Mouse (Mus musculus): ENCODE data around the gene Ube2e3. TPM values are rescaled to one million over a fixed set of nuclear protein-coding genes. Genes with fewer than 3 reads are reported as not detected.

Gene Ube2e3
- polyA plus RNA-seq, 1 experiment = 43.5 TPM

GRCm38 (mm10) chr2:78860088-78860372 is 7.9 kb upstream of the Ube2e3 start:
- H3K4me1 ChIP-seq (ENCODE audit: control insufficient read depth, insufficient read depth, low read length) = peaks cover 10% of the 10 kb centered on the region
- no peak overlapping the region for H3K4me3 ChIP-seq (ENCODE audit: insufficient read depth, low read length)
- TF ChIP-seq POLR2A (IDR thresholded peaks at IDR 0.05; ENCODE audit: borderline replicate concordance, low read depth, low read length) (no peak), CTCF (IDR thresholded peaks at IDR 0.05; ENCODE audit: low read depth, low read length) (no peak)
- no peak overlapping the region for H3K27ac ChIP-seq (ENCODE audit: insufficient read depth, low read depth, low read length)

- H3K4me3 ChIP-seq (ENCODE audit: insufficient read depth, low read length) = no peak overlapping the region
Observed at GRCm38 (mm10) chr2:78864116-78864515, 3.8 kb upstream of the Ube2e3 start.

GRCm38 (mm10) chr2:78864866-78865265 is 3.1 kb upstream of the Ube2e3 start:
- H3K4me1 ChIP-seq (ENCODE audit: control insufficient read depth, insufficient read depth, low read length) = peaks cover 11% of the 10 kb centered on the region
- H3K4me3 ChIP-seq (ENCODE audit: insufficient read depth, low read length) = no peak overlapping the region
- TF ChIP-seq POLR2A (IDR thresholded peaks at IDR 0.05; ENCODE audit: borderline replicate concordance, low read depth, low read length) (no peak), CTCF (IDR thresholded peaks at IDR 0.05; ENCODE audit: low read depth, low read length) (no peak)
- no peak overlapping the region for H3K27ac ChIP-seq (ENCODE audit: insufficient read depth, low read depth, low read length)

More at GRCm38 (mm10) chr2:78864116-78864515, 3.8 kb upstream of the Ube2e3 start:
- Histone ChIP-seq H3K4me1 (ENCODE audit: control insufficient read depth, insufficient read depth, low read length) (peaks cover 11% of the 10 kb centered on the region), H3K27ac (ENCODE audit: insufficient read depth, low read depth, low read length) (no peak overlapping the region)
- no peak for TF ChIP-seq CTCF (IDR thresholded peaks at IDR 0.05; ENCODE audit: low read depth, low read length)
- TF ChIP-seq POLR2A (IDR thresholded peaks at IDR 0.05; ENCODE audit: borderline replicate concordance, low read depth, low read length) = no peak

- Histone ChIP-seq H3K4me1 (ENCODE audit: control insufficient read depth, insufficient read depth, low read length) (peaks cover 20% of the 10 kb centered on the region), H3K4me3 (ENCODE audit: insufficient read depth, low read length) (peak overlapping the region; percentile 73), H3K27ac (ENCODE audit: insufficient read depth, low read depth, low read length) (no peak overlapping the region)
- TF ChIP-seq CTCF (IDR thresholded peaks at IDR 0.05; ENCODE audit: low read depth, low read length) (no peak), POLR2A (IDR thresholded peaks at IDR 0.05; ENCODE audit: borderline replicate concordance, low read depth, low read length) (no peak)
Observed at GRCm38 (mm10) chr2:78868511-78868854, 559 bp downstream of the Ube2e3 start.

- peak overlapping the region; percentile 48 for H3K27ac ChIP-seq (ENCODE audit: insufficient read depth, low read depth, low read length)
- peaks cover 20% of the 10 kb centered on the region for H3K4me1 ChIP-seq (ENCODE audit: control insufficient read depth, insufficient read depth, low read length)
- peak overlapping the region; percentile 64 for H3K4me3 ChIP-seq (ENCODE audit: insufficient read depth, low read length)
- TF ChIP-seq CTCF (IDR thresholded peaks at IDR 0.05; ENCODE audit: low read depth, low read length) (peak; percentile 8; the same call in 1 of the 2 replicates), POLR2A (IDR thresholded peaks at IDR 0.05; ENCODE audit: borderline replicate concordance, low read depth, low read length) (no peak)
Observed at GRCm38 (mm10) chr2:78868951-78869720, 1.2 kb downstream of the Ube2e3 start.

- H3K4me3 ChIP-seq (ENCODE audit: insufficient read depth, low read length) = peak overlapping the region; percentile 64
- H3K4me1 ChIP-seq (ENCODE audit: control insufficient read depth, insufficient read depth, low read length) = peaks cover 14% of the 10 kb centered on the region
- no peak overlapping the region for H3K27ac ChIP-seq (ENCODE audit: insufficient read depth, low read depth, low read length)
- TF ChIP-seq CTCF (IDR thresholded peaks at IDR 0.05; ENCODE audit: low read depth, low read length) (no peak), POLR2A (IDR thresholded peaks at IDR 0.05; ENCODE audit: borderline replicate concordance, low read depth, low read length) (no peak)
Observed at GRCm38 (mm10) chr2:78869721-78870442, 2.0 kb downstream of the Ube2e3 start.

GRCm38 (mm10) chr2:78870443-78871025 is 2.6 kb downstream of the Ube2e3 start:
- H3K4me1 ChIP-seq (ENCODE audit: control insufficient read depth, insufficient read depth, low read length) = peaks cover 16% of the 10 kb centered on the region
- TF ChIP-seq CTCF (IDR thresholded peaks at IDR 0.05; ENCODE audit: low read depth, low read length) (no peak), POLR2A (IDR thresholded peaks at IDR 0.05; ENCODE audit: borderline replicate concordance, low read depth, low read length) (no peak)
- H3K27ac ChIP-seq (ENCODE audit: insufficient read depth, low read depth, low read length) = no peak overlapping the region
- peak overlapping the region; percentile 64 for H3K4me3 ChIP-seq (ENCODE audit: insufficient read depth, low read length)

- Histone ChIP-seq H3K4me1 (ENCODE audit: control insufficient read depth, insufficient read depth, low read length) (peaks cover 18% of the 10 kb centered on the region), H3K4me3 (ENCODE audit: insufficient read depth, low read length) (no peak overlapping the region), H3K27ac (ENCODE audit: insufficient read depth, low read depth, low read length) (no peak overlapping the region)
- TF ChIP-seq CTCF (IDR thresholded peaks at IDR 0.05; ENCODE audit: low read depth, low read length) (no peak), POLR2A (IDR thresholded peaks at IDR 0.05; ENCODE audit: borderline replicate concordance, low read depth, low read length) (no peak)
Observed at GRCm38 (mm10) chr2:78871971-78872860, 4.3 kb downstream of the Ube2e3 start.

- Histone ChIP-seq H3K27ac (ENCODE audit: insufficient read depth, low read depth, low read length) (no peak overlapping the region), H3K4me3 (ENCODE audit: insufficient read depth, low read length) (no peak overlapping the region), H3K4me1 (ENCODE audit: control insufficient read depth, insufficient read depth, low read length) (peaks cover 16% of the 10 kb centered on the region)
- TF ChIP-seq POLR2A (IDR thresholded peaks at IDR 0.05; ENCODE audit: borderline replicate concordance, low read depth, low read length) = no peak
- TF ChIP-seq CTCF (IDR thresholded peaks at IDR 0.05; ENCODE audit: low read depth, low read length) = no peak
Observed at GRCm38 (mm10) chr2:78873946-78874345, 6.0 kb downstream of the Ube2e3 start.
